ENCODE assay signal across 26 mouse cellular contexts in genomic region chr1:75915311-75915710, GRCm38 (mm10).
DNase-seq lines count a peak whose midpoint lies in the region; ATAC-seq and TF ChIP-seq lines count a peak whose summit lies in the region.
"Had no signal": no experiment of that assay in that cellular context is flagged by ENCODE, and none has a peak within 500 bp of the region (broad histone marks: within the 10 kb centered on the region; RNA-seq: fewer than 3 reads in every experiment).

No protein-coding gene starts in this region.

- no peaks in the 10 kb centered on the region for H3K9me3 ChIP-seq in heart, embryonic 15.5 days (replicated peaks)
- no peaks in the 10 kb centered on the region for H3K9me3 ChIP-seq in midbrain, embryonic 11.5 days (ENCODE audit: control insufficient read depth, low read length)
- no peaks in the 10 kb centered on the region for H3K9me3 ChIP-seq in midbrain, embryonic 16.5 days (replicated peaks; ENCODE audit: control insufficient read depth, low read length, poor library complexity, severe bottlenecking)
- H3K9me3 ChIP-seq: embryonic facial prominence, embryonic 10.5 days; embryonic facial prominence, embryonic 12.5 days; forebrain, embryonic 10.5 days; forebrain, embryonic 12.5 days had no signal

- no peak for DNase-seq in heart, adult 18-20 months
- DNase-seq in midbrain, embryonic 11.5 days (ENCODE audit: low spot score, missing footprints) = peak; percentile 77
- DNase-seq: adrenal gland, adult 8-10 months; adrenal gland, postnatal 14 days; adrenal gland, postnatal 36 days; B cell, adult 2 months; cerebellum, adult 11-12 months; cerebellum, adult 2 months; cerebellum, adult 9-10 months; cerebellum, postnatal 10 days; cerebellum, postnatal 25 days had no signal

- peaks cover 3% of the 10 kb centered on the region for H3K4me1 ChIP-seq in heart, embryonic 15.5 days (replicated peaks)
- H3K4me1 ChIP-seq in midbrain, embryonic 11.5 days (ENCODE audit: control insufficient read depth, insufficient read depth, low read length) = no peaks in the 10 kb centered on the region
- no peaks in the 10 kb centered on the region for H3K4me1 ChIP-seq in midbrain, embryonic 16.5 days (ENCODE audit: control insufficient read depth, insufficient read depth, low read length)
- peaks cover 11% of the 10 kb centered on the region for H3K4me1 ChIP-seq in embryonic fibroblast, embryonic 13.5 days (ENCODE audit: control insufficient read depth, insufficient read depth, low read length)

- H3K9ac ChIP-seq in heart, embryonic 15.5 days = no peak overlapping the region
- H3K9ac ChIP-seq in midbrain, embryonic 11.5 days (ENCODE audit: low read length) = no peak overlapping the region
- no peak overlapping the region for H3K9ac ChIP-seq in midbrain, embryonic 16.5 days (ENCODE audit: low read depth, low read length)
- H3K9ac ChIP-seq: embryonic facial prominence, embryonic 12.5 days; forebrain, embryonic 12.5 days had no signal

- TF ChIP-seq POLR2A in embryonic fibroblast, embryonic 13.5 days (IDR thresholded peaks at IDR 0.05; ENCODE audit: low read depth, low read length) = no peak

- H3K4me3 ChIP-seq in heart, embryonic 15.5 days = no peak overlapping the region
- no peak overlapping the region for H3K4me3 ChIP-seq in midbrain, embryonic 11.5 days (ENCODE audit: low read depth, low read length)
- no peak overlapping the region for H3K4me3 ChIP-seq in midbrain, embryonic 16.5 days (ENCODE audit: low read depth, low read length)
- H3K4me3 ChIP-seq in embryonic fibroblast, embryonic 13.5 days (ENCODE audit: insufficient read depth, low read length) = no peak overlapping the region
- H3K4me3 ChIP-seq: embryonic facial prominence, embryonic 10.5 days; embryonic facial prominence, embryonic 12.5 days; erythroblast, embryonic 14.5 days; forebrain, embryonic 10.5 days; forebrain, embryonic 12.5 days had no signal

- H3K27ac ChIP-seq in heart, embryonic 15.5 days = no peak overlapping the region
- no peak overlapping the region for H3K27ac ChIP-seq in midbrain, embryonic 11.5 days (ENCODE audit: low read depth, low read length)
- H3K27ac ChIP-seq in midbrain, embryonic 16.5 days (ENCODE audit: low read length) = no peak overlapping the region
- peak overlapping the region; percentile 41 for H3K27ac ChIP-seq in embryonic fibroblast, embryonic 13.5 days (ENCODE audit: insufficient read depth, low read length)
- H3K27ac ChIP-seq: embryonic facial prominence, embryonic 10.5 days; embryonic facial prominence, embryonic 12.5 days; forebrain, embryonic 10.5 days; forebrain, embryonic 12.5 days had no signal

- TF ChIP-seq CTCF in embryonic fibroblast, embryonic 13.5 days (IDR thresholded peaks at IDR 0.05; ENCODE audit: borderline replicate concordance, insufficient read depth, low read length) = no peak

- no peaks in the 10 kb centered on the region for H3K36me3 ChIP-seq in heart, embryonic 15.5 days
- H3K36me3 ChIP-seq in midbrain, embryonic 11.5 days (ENCODE audit: control insufficient read depth, insufficient read depth, low read length) = no peaks in the 10 kb centered on the region
- no peaks in the 10 kb centered on the region for H3K36me3 ChIP-seq in midbrain, embryonic 16.5 days (ENCODE audit: control insufficient read depth, insufficient read depth, low read length)
- H3K36me3 ChIP-seq: embryonic facial prominence, embryonic 10.5 days; embryonic facial prominence, embryonic 12.5 days; forebrain, embryonic 10.5 days; forebrain, embryonic 12.5 days; G1E had no signal

- H3K4me2 ChIP-seq in heart, embryonic 15.5 days = no peak overlapping the region
- H3K4me2 ChIP-seq in midbrain, embryonic 11.5 days = no peak overlapping the region
- H3K4me2 ChIP-seq in midbrain, embryonic 16.5 days (ENCODE audit: low read length) = no peak overlapping the region
- H3K4me2 ChIP-seq: embryonic facial prominence, embryonic 12.5 days; forebrain, embryonic 12.5 days had no signal

- H3K27me3 ChIP-seq in heart, embryonic 15.5 days = no peaks in the 10 kb centered on the region
- no peaks in the 10 kb centered on the region for H3K27me3 ChIP-seq in midbrain, embryonic 11.5 days (ENCODE audit: control insufficient read depth, insufficient read depth, low read length)
- H3K27me3 ChIP-seq in midbrain, embryonic 16.5 days (ENCODE audit: control insufficient read depth, insufficient read depth, low read depth, low read length) = no peaks in the 10 kb centered on the region
- H3K27me3 ChIP-seq: CH12.LX; embryonic facial prominence, embryonic 12.5 days; Patski had no signal

- 0 out of 2 replicates have a peak, but pooled peaks have one; percentile 39 for ATAC-seq in heart, embryonic 15.5 days (replicated peaks; ENCODE audit: insufficient number of reproducible peaks, insufficient read depth, low FRiP score, low read depth)
- ATAC-seq in midbrain, embryonic 11.5 days (ENCODE audit: low FRiP score) = no peak
- ATAC-seq in midbrain, embryonic 16.5 days = no peak
- ATAC-seq: activated CD4-positive, CD25-positive, alpha-beta regulatory T cell, adult 4 months; CD4-positive, CD25-positive, alpha-beta regulatory T cell, adult 4 months; forebrain, embryonic 14.5 days; forebrain, embryonic 16.5 days; Patski had no signal

- 61% methylated on average over 2 of the region's 2 CpGs for WGBS in heart, embryonic 15.5 days
- 88% methylated on average over 2 of the region's 2 CpGs for WGBS in midbrain, embryonic 11.5 days
- 86% methylated on average over 2 of the region's 2 CpGs for WGBS in midbrain, embryonic 16.5 days
